Mouse (Mus musculus) layer of hippocampus, postnatal 36 days (tissue): ENCODE measurements at regions not wholly inside any gene's neighbourhood (a gene's known extent, or its start where the extent isn't known, plus 50 kb on each side); places are given as distances from the start of the nearest gene placed in this dataset.
"Not testable (repeated sequence)": the region's sequence is repeated elsewhere in the genome, so short reads cannot be mapped to it uniquely, and the experiment has no call there.

Experiments
- DNase-seq, 2 experiments: peaks; one replicate each; pipeline ENCODE4 v3.0.0; 2022

GRCm38 (mm10) chr5:78075203-78075602, 667.4 kb upstream of the Igfbp7 start:
- DNase-seq: no peak

GRCm38 (mm10) chr5:78032554-78033250, 624.9 kb upstream of the Igfbp7 start:
- no peak for DNase-seq

- no peak for DNase-seq
Measured at GRCm38 (mm10) chr5:78017523-78017922, 609.7 kb upstream of the Igfbp7 start.

GRCm38 (mm10) chr5:77986449-77987047, 578.7 kb upstream of the Igfbp7 start:
- DNase-seq: peak; percentile 9 to 10

- no peak for DNase-seq
Measured at GRCm38 (mm10) chr5:77985269-77985668, 577.4 kb upstream of the Igfbp7 start.

GRCm38 (mm10) chr5:77940021-77940420, 532.2 kb upstream of the Igfbp7 start:
- not testable (repeated sequence) for DNase-seq

GRCm38 (mm10) chr5:77931874-77932273, 524.0 kb upstream of the Igfbp7 start:
- DNase-seq: no peak

GRCm38 (mm10) chr5:77921186-77921585, 513.3 kb upstream of the Igfbp7 start:
- no peak for DNase-seq

- no peak for DNase-seq
Measured at GRCm38 (mm10) chr5:77917086-77917676, 509.3 kb upstream of the Igfbp7 start.

GRCm38 (mm10) chr5:77916375-77916774, 508.5 kb upstream of the Igfbp7 start:
- no peak for DNase-seq

- DNase-seq: no peak
Measured at GRCm38 (mm10) chr5:77909218-77909617, 501.4 kb upstream of the Igfbp7 start.

- not testable (repeated sequence) for DNase-seq
Measured at GRCm38 (mm10) chr5:77892024-77892423, 484.2 kb upstream of the Igfbp7 start.

GRCm38 (mm10) chr5:77888534-77888933, 480.7 kb upstream of the Igfbp7 start:
- DNase-seq: peak; percentile 55 to 58

- no peak for DNase-seq
Measured at GRCm38 (mm10) chr5:77871403-77871802, 463.6 kb upstream of the Igfbp7 start.

GRCm38 (mm10) chr5:77865342-77865741, 457.5 kb upstream of the Igfbp7 start:
- DNase-seq: no peak

- DNase-seq: no peak
Measured at GRCm38 (mm10) chr5:77855191-77855590, 447.4 kb upstream of the Igfbp7 start.

- no peak for DNase-seq
Measured at GRCm38 (mm10) chr5:77853999-77854784, 446.4 kb upstream of the Igfbp7 start.

GRCm38 (mm10) chr5:77851645-77852044, 443.8 kb upstream of the Igfbp7 start:
- DNase-seq: no peak

GRCm38 (mm10) chr5:77838186-77839097, 430.6 kb upstream of the Igfbp7 start:
- peak in 1 of 2 experiments; percentile 17 for DNase-seq

GRCm38 (mm10) chr5:77827971-77828370, 420.1 kb upstream of the Igfbp7 start:
- DNase-seq: no peak

- no peak for DNase-seq
Measured at GRCm38 (mm10) chr5:77826063-77826462, 418.2 kb upstream of the Igfbp7 start.

GRCm38 (mm10) chr5:77816759-77817280, 409.0 kb upstream of the Igfbp7 start:
- DNase-seq: no peak
